Mouse (Mus musculus) ES-Bruce4 (cell line): ENCODE measurements around the gene 2900011O08Rik. TPM values are rescaled to one million over a fixed set of nuclear protein-coding genes. Genes with fewer than 3 reads are reported as not detected.

Source experiments
- H3K27ac ChIP-seq: 2 replicates; pipeline ENCODE4 v1.5.1; 2012; ENCODE audit warnings: low read length, inconsistent platforms; ENCODE audit not compliant: insufficient read depth
- H3K27me3 ChIP-seq: 2 replicates; pipeline ENCODE4 v1.6.1; 2012; ENCODE audit warnings: mild to moderate bottlenecking, low read length, inconsistent platforms; ENCODE audit not compliant: control insufficient read depth, poor library complexity, insufficient read depth, severe bottlenecking
- H3K36me3 ChIP-seq: 2 replicates; pipeline ENCODE4 v1.6.1; 2012; ENCODE audit warnings: inconsistent platforms, mild to moderate bottlenecking, low read length, moderate library complexity; ENCODE audit not compliant: control insufficient read depth, poor library complexity, insufficient read depth, severe bottlenecking
- H3K4me1 ChIP-seq: one replicate; pipeline ENCODE4 v1.8.1; 2011; ENCODE audit warnings: low read length; ENCODE audit not compliant: control insufficient read depth, insufficient read depth
- H3K4me3 ChIP-seq: 2 replicates; pipeline ENCODE4 v1.5.1; 2011; ENCODE audit warnings: low read depth, mild to moderate bottlenecking, low read length
- H3K9ac ChIP-seq: 2 replicates; pipeline ENCODE4 v1.6.1; 2012; ENCODE audit warnings: low read depth, mild to moderate bottlenecking, inconsistent platforms; ENCODE audit not compliant: poor library complexity, severe bottlenecking
- H3K9me3 ChIP-seq: replicated peaks from 2 replicates; pipeline ENCODE4 v1.6.1; 2012; ENCODE audit warnings: mild to moderate bottlenecking, low read length, inconsistent platforms; ENCODE audit not compliant: control insufficient read depth, poor library complexity, insufficient read depth, severe bottlenecking
- CTCF ChIP-seq: IDR thresholded peaks from one replicate; pipeline ENCODE4 v1.8.1; 2011; ENCODE audit warnings: low read depth, low read length
- EP300 ChIP-seq: IDR thresholded peaks from 2 replicates; pipeline ENCODE4 v1.6.1; 2011; ENCODE audit warnings: low read depth, low read length; ENCODE audit not compliant: insufficient read depth
- POLR2A ChIP-seq: IDR thresholded peaks from one replicate; pipeline ENCODE4 v1.8.1; 2011; ENCODE audit warnings: low read length; ENCODE audit not compliant: insufficient read depth
- polyA plus RNA-seq: library from polyadenylated mRNA; stranded (reverse); fragments of >200 nt; gene quantifications from 2 replicates; pipeline ENCODE4 v1.2.4, GENCODE M21; 2011; ENCODE audit warnings: low read depth; ENCODE audit not compliant: missing spikeins, insufficient read depth, insufficient read length

2900011O08Rik gene
- polyA plus RNA-seq, 1 experiment, result 20.0 TPM

DNA sequence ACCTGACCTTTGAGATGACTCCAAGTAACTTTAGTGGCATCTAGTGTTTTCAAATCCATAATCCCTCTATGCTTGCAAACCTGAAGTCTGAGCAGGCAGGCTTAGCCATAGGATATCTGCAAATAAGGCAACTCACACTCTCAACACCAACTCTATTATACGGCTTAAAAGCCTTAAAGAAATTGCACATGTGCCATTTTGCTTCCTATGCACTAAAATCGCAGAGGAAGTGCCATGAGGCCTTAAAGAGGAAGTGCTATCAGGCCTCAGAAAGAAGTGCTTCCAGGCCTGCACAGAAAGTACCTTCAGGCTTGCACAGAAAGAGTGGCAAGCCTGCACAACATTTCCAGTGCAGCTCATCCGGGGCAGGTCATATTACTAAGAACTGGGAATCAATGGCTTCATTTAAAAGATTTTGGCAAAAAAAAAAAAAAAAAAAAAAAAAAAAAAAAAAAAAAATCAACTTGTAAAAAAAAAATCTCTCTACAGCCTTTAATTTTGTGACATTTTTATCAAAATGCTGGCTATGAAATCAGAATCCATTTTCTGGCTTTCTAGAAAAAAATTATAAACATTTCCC, 123.3 kb downstream of the 2900011O08Rik start:
- Histone ChIP-seq H3K4me3 (no peak overlapping the region), H3K4me1 (no peaks in the 10 kb centered on the region), H3K9ac (no peak overlapping the region), H3K27ac (no peak overlapping the region), H3K9me3 (peaks cover 13% of the 10 kb centered on the region), H3K27me3 (no peaks in the 10 kb centered on the region), H3K36me3 (peaks cover 34% of the 10 kb centered on the region)
- TF ChIP-seq POLR2A (no peak), CTCF (no peak), EP300 (no peak)

DNA sequence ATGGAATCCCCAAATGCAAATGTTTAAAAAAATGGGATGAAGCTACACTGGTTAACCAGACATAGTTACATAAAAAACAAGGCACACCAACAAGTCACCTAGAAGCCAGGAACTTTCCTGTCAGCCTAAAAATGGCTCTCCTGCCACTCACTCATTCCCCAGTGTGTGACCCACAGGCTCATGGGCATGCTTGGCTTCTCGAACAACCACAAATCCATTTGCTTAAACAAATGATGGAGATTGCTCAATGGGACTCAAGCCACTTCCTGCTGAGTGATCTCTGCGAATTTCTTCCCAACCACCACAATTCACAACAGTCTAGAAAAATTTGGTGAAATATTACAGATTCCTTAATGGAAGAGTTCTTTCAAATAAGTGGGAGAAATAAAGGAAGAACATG, 124.5 kb downstream of the 2900011O08Rik start:
- Histone ChIP-seq H3K27ac (no peak overlapping the region), H3K4me1 (no peaks in the 10 kb centered on the region), H3K9ac (no peak overlapping the region), H3K27me3 (no peaks in the 10 kb centered on the region), H3K9me3 (peaks cover 15% of the 10 kb centered on the region), H3K36me3 (peaks cover 40% of the 10 kb centered on the region), H3K4me3 (no peak overlapping the region)
- TF ChIP-seq CTCF, result no peak
- TF ChIP-seq EP300, result no peak
- TF ChIP-seq POLR2A, result no peak

- H3K4me3 ChIP-seq, result no peak overlapping the region
- H3K4me1 ChIP-seq, result no peaks in the 10 kb centered on the region
- H3K27me3 ChIP-seq, result no peaks in the 10 kb centered on the region
- H3K27ac ChIP-seq, result no peak overlapping the region
- peaks cover 41% of the 10 kb centered on the region for H3K36me3 ChIP-seq
- TF ChIP-seq POLR2A (no peak), CTCF (no peak)
- peaks cover 15% of the 10 kb centered on the region for H3K9me3 ChIP-seq
- H3K9ac ChIP-seq, result no peak overlapping the region
Observed at GRCm38 (mm10) chr16:14112133-14112532, 125.7 kb downstream of the 2900011O08Rik start.

- Histone ChIP-seq H3K36me3 (peaks cover 44% of the 10 kb centered on the region), H3K4me1 (no peaks in the 10 kb centered on the region), H3K27me3 (no peaks in the 10 kb centered on the region), H3K9me3 (peaks cover 15% of the 10 kb centered on the region), H3K27ac (no peak overlapping the region), H3K4me3 (no peak overlapping the region), H3K9ac (no peak overlapping the region)
- TF ChIP-seq POLR2A (no peak), CTCF (no peak), EP300 (no peak)
Observed at GRCm38 (mm10) chr16:14112742-14113141, 126.3 kb downstream of the 2900011O08Rik start.

DNA sequence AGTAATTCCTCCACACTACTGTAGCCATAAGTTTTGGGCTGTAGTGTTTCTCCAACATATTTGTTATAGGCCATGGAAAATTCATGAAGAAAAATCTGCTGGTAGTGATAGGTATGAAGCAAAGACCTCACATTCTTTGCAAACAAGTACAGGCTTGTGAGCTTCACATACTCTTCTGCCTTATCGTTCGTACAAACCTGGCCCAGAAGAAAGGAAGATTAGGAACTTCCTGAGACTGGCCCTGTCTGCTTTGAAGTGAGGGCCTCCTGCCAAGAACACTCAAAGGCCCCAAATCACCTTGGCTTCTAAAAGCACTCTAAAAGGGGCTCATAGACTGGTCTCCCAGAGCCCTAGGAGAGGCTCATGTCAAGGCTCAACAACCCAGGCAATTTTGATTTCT, 130.9 kb downstream of the 2900011O08Rik start:
- peaks cover 40% of the 10 kb centered on the region for H3K36me3 ChIP-seq
- no peaks in the 10 kb centered on the region for H3K4me1 ChIP-seq
- H3K9ac ChIP-seq, result no peak overlapping the region
- TF ChIP-seq CTCF (no peak), POLR2A (no peak), EP300 (no peak)
- no peaks in the 10 kb centered on the region for H3K27me3 ChIP-seq
- no peak overlapping the region for H3K4me3 ChIP-seq
- peaks cover 15% of the 10 kb centered on the region for H3K9me3 ChIP-seq
- no peak overlapping the region for H3K27ac ChIP-seq

- H3K4me3 ChIP-seq, result no peak overlapping the region
- H3K36me3 ChIP-seq, result peaks cover 16% of the 10 kb centered on the region
- no peaks in the 10 kb centered on the region for H3K27me3 ChIP-seq
- TF ChIP-seq POLR2A (no peak), CTCF (no peak), EP300 (no peak)
- no peak overlapping the region for H3K9ac ChIP-seq
- peaks cover 2% of the 10 kb centered on the region for H3K4me1 ChIP-seq
- H3K27ac ChIP-seq, result no peak overlapping the region
- no peaks in the 10 kb centered on the region for H3K9me3 ChIP-seq
Observed at GRCm38 (mm10) chr16:14120941-14121340, 134.5 kb downstream of the 2900011O08Rik start.
